Mouse (Mus musculus) lung, adult 18-20 months (tissue): ENCODE measurements at regions not wholly inside any gene's neighbourhood (a gene's known extent, or its start where the extent isn't known, plus 50 kb on each side); places are given as distances from the start of the nearest gene placed in this dataset.

Experiments
- DNase-seq, 2 experiments: peaks; one replicate each; pipeline ENCODE4 v3.0.0; 2022; ENCODE audit warnings: mixed read lengths in 2 of 2

GRCm38 (mm10) chr7:96108768-96109167 lies 62.3 kb upstream of the Tenm4 start:
- DNase-seq = no peak

DNA sequence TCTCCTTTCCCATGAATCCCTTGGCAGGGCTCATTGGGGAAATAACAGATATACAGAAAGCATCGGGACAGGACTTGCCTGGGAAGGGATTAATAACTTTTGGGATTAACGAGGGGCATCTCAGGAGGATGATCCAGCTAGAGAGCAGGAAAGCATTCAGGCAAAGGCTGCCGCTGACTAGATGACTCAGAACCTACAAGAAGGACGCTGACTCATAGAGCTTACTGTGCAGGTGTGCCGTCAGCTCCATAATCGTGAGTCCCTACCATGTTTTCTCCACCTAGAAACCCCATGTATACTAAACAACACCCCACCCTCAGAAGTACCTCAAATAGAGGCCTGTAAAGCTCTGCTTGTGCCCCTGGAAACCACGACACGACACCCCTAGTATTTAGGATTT lies 50.9 kb upstream of the Tenm4 start:
- DNase-seq = no peak
